Mouse (Mus musculus) embryonic facial prominence, embryonic 10.5 days (tissue): ENCODE data around the gene Olfr92. TPM values are rescaled to one million over a fixed set of nuclear protein-coding genes. Genes with fewer than 3 reads are reported as not detected.

Experiments
- DNase-seq: peaks from one replicate; pipeline ENCODE4 v3.0.0-alpha.2; 2017; ENCODE audit warnings: low spot score
- H3K27ac ChIP-seq: fragments of 300-500 bp; sonication (generic); replicated peaks from 2 replicates; pipeline ENCODE4 v1.5.1; 2016; ENCODE audit warnings: mild to moderate bottlenecking
- H3K27me3 ChIP-seq: fragments of 300-500 bp; sonication (generic); replicated peaks from 2 replicates; pipeline ENCODE4 v1.6.1; 2016; ENCODE audit warnings: low read depth, mild to moderate bottlenecking; ENCODE audit not compliant: poor library complexity, severe bottlenecking
- H3K36me3 ChIP-seq: fragments of 300-500 bp; sonication (generic); replicated peaks from 2 replicates; pipeline ENCODE4 v1.6.1; 2016; ENCODE audit warnings: mild to moderate bottlenecking, moderate library complexity
- H3K4me1 ChIP-seq: fragments of 300-500 bp; sonication (generic); 2 replicates; pipeline ENCODE4 v1.6.1; 2016
- H3K4me3 ChIP-seq: fragments of 300-500 bp; sonication (generic); 2 replicates; pipeline ENCODE4 v1.5.1; 2016; ENCODE audit warnings: mild to moderate bottlenecking, moderate library complexity
- H3K9me3 ChIP-seq: fragments of 300-500 bp; sonication (generic); 2 replicates; pipeline ENCODE4 v1.6.1; 2016; ENCODE audit warnings: mild to moderate bottlenecking
- WGBS: fragments of 180-500 bp; shearing (Covaris S2); methylation state at CpG from one replicate; pipeline ENCODE4 v1.1.7; 2016; 5-methylcytosine and 5-hydroxymethylcytosine counted together
- polyA plus RNA-seq: library from polyadenylated mRNA; unstranded; fragments of >200 nt; fragmentation: Nextera tagmentation; extraction: Ambion mirVana; gene quantifications from 2 replicates; pipeline ENCODE4 v1.2.1, GENCODE M21; 2016

Olfr92 gene
- polyA plus RNA-seq, 1 experiment from 2014 or later = not detected

- Histone ChIP-seq H3K4me3 (no peak overlapping the region), H3K9me3 (no peaks in the 10 kb centered on the region), H3K36me3 (peaks cover 64% of the 10 kb centered on the region), H3K4me1 (peaks cover 26% of the 10 kb centered on the region), H3K27me3 (no peaks in the 10 kb centered on the region), H3K27ac (no peak overlapping the region)
- 92% methylated on average over 2 of the region's 2 CpGs for WGBS
- no peak for DNase-seq
Observed at GRCm38 (mm10) chr17:37075766-37076165, 44.1 kb downstream of the Olfr92 start.

DNA sequence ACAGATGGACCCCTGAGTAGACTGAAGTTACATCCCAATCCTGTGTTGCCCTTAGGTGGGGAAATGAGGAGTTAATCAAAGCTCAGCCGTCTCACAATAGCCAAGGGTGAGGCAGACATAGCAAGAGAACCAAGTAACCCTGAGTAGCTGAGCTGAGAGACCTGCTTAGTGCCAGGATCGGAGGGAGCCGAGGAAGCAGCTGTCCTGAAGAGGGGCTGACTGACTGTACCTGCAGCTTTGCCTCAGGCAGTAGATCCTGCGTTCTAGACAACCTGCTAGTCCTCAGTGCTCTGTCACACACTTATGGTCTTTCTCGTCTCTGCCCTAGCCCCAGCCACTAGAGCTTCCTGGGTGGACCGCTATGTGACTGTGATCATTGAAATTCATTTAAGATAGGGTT is 44.7 kb downstream of the Olfr92 start:
- Histone ChIP-seq H3K27me3 (no peaks in the 10 kb centered on the region), H3K9me3 (no peaks in the 10 kb centered on the region), H3K27ac (no peak overlapping the region), H3K4me3 (no peak overlapping the region), H3K36me3 (peaks cover 70% of the 10 kb centered on the region), H3K4me1 (peaks cover 23% of the 10 kb centered on the region)
- DNase-seq = no peak
- WGBS = 90% methylated on average over 6 of the region's 6 CpGs

- Histone ChIP-seq H3K27me3 (no peaks in the 10 kb centered on the region), H3K4me1 (peaks cover under 1% of the 10 kb centered on the region), H3K27ac (no peak overlapping the region), H3K36me3 (peaks cover 94% of the 10 kb centered on the region), H3K9me3 (no peaks in the 10 kb centered on the region), H3K4me3 (no peak overlapping the region)
- 65% methylated on average over 11 of the region's 11 CpGs for WGBS
- DNase-seq = no peak
Observed at GRCm38 (mm10) chr17:37072730-37073276, 47.1 kb downstream of the Olfr92 start.

DNA sequence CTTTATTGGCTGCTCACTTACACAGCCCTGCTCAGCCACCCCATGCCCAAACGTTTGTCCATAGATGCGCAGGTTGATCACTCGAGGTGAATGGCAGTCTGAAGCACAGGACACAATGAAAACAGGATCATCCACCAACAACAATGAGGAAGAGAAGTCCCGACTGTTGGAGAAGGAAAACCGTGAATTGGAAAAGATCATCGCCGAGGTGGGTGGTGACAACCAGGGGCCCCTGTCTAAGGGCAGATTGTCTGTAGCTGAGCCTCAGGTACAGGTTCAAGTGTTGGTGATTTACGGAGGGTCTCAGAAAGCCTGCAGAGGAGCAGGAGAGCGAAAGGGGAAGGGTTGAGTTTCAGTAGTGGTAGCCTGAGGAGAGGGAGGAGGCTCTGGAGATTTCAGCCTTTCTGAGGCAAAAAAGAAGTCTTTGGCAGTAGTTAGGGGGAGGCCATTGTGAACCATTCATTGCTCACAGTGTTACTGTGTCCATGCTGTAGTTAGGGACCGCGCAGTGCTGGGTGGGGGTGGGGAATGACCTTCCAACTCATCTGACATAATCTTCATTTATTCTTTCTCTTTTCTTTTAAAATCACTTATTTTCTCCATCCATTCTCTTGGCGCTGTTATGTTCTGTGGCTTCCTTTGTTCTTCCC is 47.7 kb downstream of the Olfr92 start:
- Histone ChIP-seq H3K27me3 (no peaks in the 10 kb centered on the region), H3K36me3 (peaks cover 97% of the 10 kb centered on the region), H3K4me1 (no peaks in the 10 kb centered on the region), H3K9me3 (no peaks in the 10 kb centered on the region), H3K27ac (no peak overlapping the region), H3K4me3 (no peak overlapping the region)
- 79% methylated on average over 12 of the region's 12 CpGs for WGBS
- DNase-seq = no peak

- no peak for DNase-seq
- no peaks in the 10 kb centered on the region for H3K4me1 ChIP-seq
Observed at GRCm38 (mm10) chr17:37070121-37070520, 49.8 kb downstream of the Olfr92 start.

GRCm38 (mm10) chr17:37067861-37068260 is 52.0 kb downstream of the Olfr92 start:
- no peak overlapping the region for H3K4me3 ChIP-seq
- 85% methylated on average over 1 of the region's 1 CpGs for WGBS
- no peaks in the 10 kb centered on the region for H3K9me3 ChIP-seq
- no peaks in the 10 kb centered on the region for H3K4me1 ChIP-seq
- H3K27me3 ChIP-seq = no peaks in the 10 kb centered on the region
- H3K27ac ChIP-seq = no peak overlapping the region
- H3K36me3 ChIP-seq = peaks cover 98% of the 10 kb centered on the region
- no peak for DNase-seq

More at GRCm38 (mm10) chr17:37070121-37070520, 49.8 kb downstream of the Olfr92 start:
- Histone ChIP-seq H3K27ac (no peak overlapping the region), H3K27me3 (no peaks in the 10 kb centered on the region), H3K4me3 (no peak overlapping the region), H3K9me3 (no peaks in the 10 kb centered on the region), H3K36me3 (peaks cover 98% of the 10 kb centered on the region)
- 91% methylated on average over 8 of the region's 8 CpGs for WGBS

GRCm38 (mm10) chr17:37065993-37066392 is 53.9 kb downstream of the Olfr92 start:
- 99% methylated on average over 2 of the region's 2 CpGs for WGBS
- no peak overlapping the region for H3K27ac ChIP-seq
- H3K4me1 ChIP-seq = no peaks in the 10 kb centered on the region
- no peak for DNase-seq
- peaks cover 100% of the 10 kb centered on the region for H3K36me3 ChIP-seq
- H3K9me3 ChIP-seq = no peaks in the 10 kb centered on the region
- no peak overlapping the region for H3K4me3 ChIP-seq
- no peaks in the 10 kb centered on the region for H3K27me3 ChIP-seq

- H3K36me3 ChIP-seq = peaks cover 100% of the 10 kb centered on the region
Observed at GRCm38 (mm10) chr17:37063686-37064495, 56.0 kb downstream of the Olfr92 start.

GRCm38 (mm10) chr17:37063063-37063462 is 56.8 kb downstream of the Olfr92 start:
- no peak for DNase-seq
- Histone ChIP-seq H3K27me3 (no peaks in the 10 kb centered on the region), H3K36me3 (peaks cover 100% of the 10 kb centered on the region), H3K9me3 (no peaks in the 10 kb centered on the region), H3K4me3 (no peak overlapping the region), H3K4me1 (no peaks in the 10 kb centered on the region), H3K27ac (no peak overlapping the region)
- WGBS = 66% methylated on average over 10 of the region's 10 CpGs

More at GRCm38 (mm10) chr17:37063686-37064495, 56.0 kb downstream of the Olfr92 start:
- H3K27me3 ChIP-seq = no peaks in the 10 kb centered on the region
- no peak overlapping the region for H3K4me3 ChIP-seq
- H3K9me3 ChIP-seq = no peaks in the 10 kb centered on the region
- no peak overlapping the region for H3K27ac ChIP-seq
- WGBS = 72% methylated on average over 11 of the region's 11 CpGs
- DNase-seq = no peak
- H3K4me1 ChIP-seq = no peaks in the 10 kb centered on the region

GRCm38 (mm10) chr17:37062101-37062641 is 57.7 kb downstream of the Olfr92 start:
- H3K4me3 ChIP-seq = no peak overlapping the region
- WGBS = 92% methylated on average over 10 of the region's 10 CpGs
- no peaks in the 10 kb centered on the region for H3K4me1 ChIP-seq
- H3K27me3 ChIP-seq = no peaks in the 10 kb centered on the region
- peaks cover 99% of the 10 kb centered on the region for H3K36me3 ChIP-seq
- no peak overlapping the region for H3K27ac ChIP-seq
- H3K9me3 ChIP-seq = no peaks in the 10 kb centered on the region
- DNase-seq = no peak

DNA sequence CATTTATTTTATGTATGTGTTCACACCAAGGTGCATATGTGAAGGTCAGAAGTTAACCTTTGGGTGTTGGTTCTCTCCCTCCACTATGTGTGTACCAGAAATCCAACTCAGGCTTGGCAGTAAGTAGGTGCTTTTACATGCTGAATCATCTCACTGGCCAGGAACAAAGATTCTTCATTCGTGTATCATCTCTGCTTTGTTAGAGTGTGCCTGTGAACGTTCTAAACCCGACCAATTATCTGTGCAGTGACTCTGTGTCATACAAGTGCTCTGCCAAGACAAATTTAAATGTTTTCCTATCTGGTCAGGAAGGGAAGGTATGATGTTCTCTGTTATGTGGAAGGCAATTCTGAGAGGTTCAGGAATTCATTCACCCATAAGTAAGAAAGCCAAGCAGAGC is 58.5 kb downstream of the Olfr92 start:
- no peaks in the 10 kb centered on the region for H3K4me1 ChIP-seq
- WGBS = 85% methylated on average over 3 of the region's 3 CpGs
- no peaks in the 10 kb centered on the region for H3K27me3 ChIP-seq
- H3K9me3 ChIP-seq = no peaks in the 10 kb centered on the region
- no peak overlapping the region for H3K27ac ChIP-seq
- DNase-seq = no peak
- H3K36me3 ChIP-seq = peaks cover 99% of the 10 kb centered on the region
- no peak overlapping the region for H3K4me3 ChIP-seq
